Mouse (Mus musculus) liver, adult 2 months (tissue): ENCODE measurements at regions not wholly inside any gene's neighbourhood (a gene's known extent, or its start where the extent isn't known, plus 50 kb on each side); places are given as distances from the start of the nearest gene placed in this dataset.

Source experiments
- CTCF ChIP-seq: fragments of 200-500 bp; IDR thresholded peaks from 2 replicates; pipeline ENCODE4 v1.5.1; 2011; ENCODE audit warnings: low read depth, low read length, control low read depth
- POLR2A ChIP-seq: fragments of 200-500 bp; IDR thresholded peaks from 2 replicates; pipeline ENCODE4 v1.6.1; 2011; ENCODE audit warnings: low read length, control low read depth; ENCODE audit not compliant: insufficient read depth; ENCODE audit errors: extremely low read depth

GRCm38 (mm10) chr15:56562785-56563184 lies 914.6 kb downstream of the Slc22a22 start:
- TF ChIP-seq CTCF (no peak), POLR2A (no peak)
